Mouse (Mus musculus) retina, adult 2 months (tissue): ENCODE measurements around the gene Akap3.
A peak's percentile ranks its signal among the peaks of the same experiment; 100 is the strongest.

Experiments
- DNase-seq: peaks from one replicate; pipeline ENCODE4 v3.0.0-alpha.2; 2012; ENCODE audit warnings: low read depth, low spot score

Akap3 gene

DNA sequence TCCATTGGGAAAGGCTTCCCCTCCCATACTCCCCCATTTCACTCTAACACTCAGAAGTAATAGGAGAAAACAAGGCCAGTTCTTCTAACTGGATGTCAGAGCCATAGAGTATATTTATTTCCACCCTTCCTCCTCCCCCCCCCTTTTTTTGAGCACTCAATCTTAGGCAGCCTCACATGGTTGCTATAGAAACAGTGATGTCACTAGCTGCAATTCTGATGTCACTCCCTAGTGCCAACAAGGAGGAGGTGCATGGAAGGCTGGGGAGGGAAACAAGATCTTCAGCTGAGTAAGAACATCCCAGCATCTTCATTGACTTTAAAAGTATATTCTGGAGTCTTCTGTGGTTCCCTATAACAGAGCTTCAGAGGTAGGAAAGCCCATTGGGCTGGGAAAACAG is at the start of gene Akap3:
Akap3 (plus strand) TSS at position 218 of the 400 bp plus-strand sequence.
- no peak for DNase-seq

DNA sequence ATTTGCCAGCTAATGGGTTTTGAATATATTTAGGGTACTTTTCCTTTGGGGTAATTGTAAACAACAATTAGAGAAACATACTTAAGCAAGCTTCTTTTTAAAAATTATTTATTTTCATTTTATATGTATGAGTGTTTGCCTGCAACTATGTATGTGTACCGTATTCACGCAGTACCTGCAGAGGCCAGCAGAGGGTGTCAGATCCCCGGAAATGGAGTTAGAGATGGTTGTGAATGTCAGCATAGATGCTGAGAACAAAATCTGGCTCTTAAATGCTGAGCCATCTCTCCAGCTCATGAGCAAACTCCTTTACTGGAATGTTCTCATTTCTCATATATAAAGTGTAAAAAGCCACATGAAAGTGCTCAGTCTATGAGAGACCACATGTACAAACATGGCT is 46.1 kb upstream of the Akap3 start:
- no peak for DNase-seq

DNA sequence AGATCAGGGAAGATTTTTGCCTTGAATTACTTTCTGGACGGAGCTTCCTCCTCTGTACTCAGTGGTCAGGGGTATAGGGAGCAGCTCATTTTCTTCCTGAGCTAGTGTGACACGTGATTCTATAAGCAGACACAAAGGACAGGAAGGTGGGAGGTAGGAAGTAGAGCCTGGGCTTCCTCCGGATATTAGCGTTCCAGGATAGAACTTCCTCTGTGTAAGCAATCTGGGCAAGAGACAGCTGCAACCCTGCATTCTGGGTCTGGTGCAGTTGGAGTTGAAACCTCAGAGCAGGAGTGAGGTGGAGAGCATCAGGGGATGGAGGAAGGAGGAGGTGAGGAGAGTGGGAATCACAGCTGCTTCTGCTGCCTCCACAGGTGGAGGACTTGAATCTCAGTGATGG is 44.8 kb upstream of the Akap3 start:
- no peak for DNase-seq

DNA sequence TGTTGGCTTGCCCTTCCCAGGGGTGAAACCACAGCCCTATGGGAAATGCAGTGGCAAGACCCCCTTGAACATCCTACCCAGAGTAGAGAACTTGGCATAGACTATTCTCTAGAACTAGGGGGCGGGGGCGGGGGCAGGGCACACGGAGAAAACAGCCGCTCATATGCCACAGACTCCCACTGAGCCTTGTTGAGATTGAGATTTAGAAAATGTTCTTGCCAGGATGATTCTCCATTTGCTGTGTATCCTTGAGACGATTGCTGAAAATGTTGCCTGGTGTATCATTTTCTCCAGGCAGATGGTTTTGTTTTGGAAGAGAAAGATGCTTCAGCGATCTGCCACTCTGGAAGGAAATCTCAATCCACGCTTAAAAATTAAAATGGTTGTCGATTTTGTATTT is 44.3 kb upstream of the Akap3 start:
- no peak for DNase-seq

DNA sequence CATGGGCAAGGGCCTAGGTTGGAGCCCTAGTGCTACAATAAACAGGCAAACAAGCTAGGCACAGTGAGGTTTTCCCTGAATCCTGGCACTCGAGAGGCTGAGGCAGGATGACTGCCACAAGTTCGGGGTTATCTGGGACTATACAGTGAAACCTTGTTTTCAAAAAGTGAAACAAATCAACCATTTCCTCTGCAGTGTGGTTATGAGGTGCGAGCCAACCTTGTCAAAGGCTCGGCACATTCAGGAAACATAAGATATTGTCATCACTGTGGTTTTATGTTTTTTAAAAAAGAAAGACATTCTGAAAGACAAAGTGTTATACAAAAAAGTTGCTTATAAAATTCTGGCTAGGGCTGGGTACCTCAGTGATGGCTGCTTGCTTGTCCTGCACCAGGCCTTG is 41.4 kb upstream of the Akap3 start:
- no peak for DNase-seq

DNA sequence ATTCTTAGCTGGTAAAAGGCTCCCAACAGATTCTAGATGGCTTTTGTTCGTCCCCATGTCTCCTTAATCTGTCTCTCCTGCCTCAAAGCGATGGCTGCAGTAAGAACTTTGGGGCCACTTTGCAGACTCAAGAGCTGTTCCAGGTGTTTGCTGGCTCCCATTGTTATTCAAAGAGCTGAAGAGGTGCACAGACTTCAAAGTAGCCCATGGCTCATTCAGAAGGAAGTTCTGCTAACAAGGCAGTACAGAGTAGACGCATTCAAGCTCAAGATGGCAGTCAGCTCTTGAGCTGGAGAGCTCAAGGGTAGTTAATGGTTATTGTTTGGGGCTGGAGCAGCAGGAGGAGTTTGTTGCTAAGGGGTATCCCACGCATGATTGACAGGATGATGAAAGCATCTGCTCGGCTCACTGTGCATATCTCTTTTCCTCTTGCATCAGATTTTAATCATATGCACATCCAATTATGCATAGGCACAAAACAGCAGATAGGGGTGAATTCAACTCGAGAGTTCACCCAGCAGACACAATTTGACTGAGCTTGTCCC is 37.6 kb upstream of the Akap3 start:
- DNase-seq: no peak

DNA sequence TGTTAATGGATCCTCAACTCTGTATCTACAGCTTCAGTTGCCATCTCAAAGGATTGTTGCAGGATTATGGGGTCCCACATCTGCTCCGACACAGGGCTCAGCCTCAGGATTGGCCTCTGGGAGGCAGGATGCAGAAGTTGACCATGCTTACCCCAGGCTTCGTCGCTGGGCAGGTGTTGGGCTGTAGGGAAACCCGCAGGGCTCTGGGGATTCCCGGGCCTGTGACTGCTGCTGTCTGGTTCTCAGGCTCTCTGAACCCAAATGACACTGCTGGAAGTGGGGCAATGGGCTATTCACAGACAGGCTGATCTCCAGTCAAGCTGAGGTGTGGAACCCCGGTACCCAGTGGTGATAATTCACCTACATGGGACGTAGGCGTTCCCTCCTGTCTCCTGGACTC is 36.6 kb upstream of the Akap3 start:
- no peak for DNase-seq

DNA sequence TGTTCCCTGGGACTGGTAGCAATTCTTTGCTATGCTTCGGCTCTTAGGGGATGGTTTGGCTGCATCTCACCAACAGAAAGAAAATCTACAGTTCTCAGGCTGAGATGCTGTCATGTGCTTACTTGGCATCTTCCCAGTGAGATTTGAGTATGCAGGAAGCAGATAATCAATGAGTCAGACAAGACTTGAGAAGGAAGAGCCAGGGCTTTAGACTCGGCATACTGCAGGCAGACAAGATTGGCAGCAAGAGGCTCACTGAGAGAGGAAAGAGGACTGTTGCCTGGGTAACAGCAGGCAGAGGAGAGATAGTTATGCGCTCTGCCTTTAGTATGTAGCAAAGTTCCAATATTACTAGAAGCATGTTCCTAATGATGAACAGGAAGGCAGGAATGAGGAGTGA is 29.8 kb upstream of the Akap3 start:
- DNase-seq: no peak

DNA sequence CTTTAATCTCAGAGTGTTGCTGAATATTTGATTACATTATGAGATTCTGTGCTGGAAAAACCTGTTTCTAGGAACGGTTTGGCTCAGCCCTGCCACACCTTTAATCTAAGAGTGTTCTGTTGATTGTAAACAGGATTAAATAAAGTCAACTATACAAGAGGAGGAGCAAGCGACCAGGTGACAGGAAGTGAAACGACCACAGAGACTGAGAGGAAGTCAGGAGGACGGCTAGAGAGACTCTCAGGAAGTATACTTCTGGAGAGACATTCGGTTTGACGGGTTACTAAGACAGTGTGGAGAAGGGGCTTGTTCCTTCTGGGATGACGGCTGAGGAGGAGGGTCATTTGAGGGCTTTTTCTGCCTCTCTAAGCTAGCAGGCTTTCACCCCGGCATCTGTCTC is 16.3 kb upstream of the Akap3 start:
- DNase-seq: no peak

DNA sequence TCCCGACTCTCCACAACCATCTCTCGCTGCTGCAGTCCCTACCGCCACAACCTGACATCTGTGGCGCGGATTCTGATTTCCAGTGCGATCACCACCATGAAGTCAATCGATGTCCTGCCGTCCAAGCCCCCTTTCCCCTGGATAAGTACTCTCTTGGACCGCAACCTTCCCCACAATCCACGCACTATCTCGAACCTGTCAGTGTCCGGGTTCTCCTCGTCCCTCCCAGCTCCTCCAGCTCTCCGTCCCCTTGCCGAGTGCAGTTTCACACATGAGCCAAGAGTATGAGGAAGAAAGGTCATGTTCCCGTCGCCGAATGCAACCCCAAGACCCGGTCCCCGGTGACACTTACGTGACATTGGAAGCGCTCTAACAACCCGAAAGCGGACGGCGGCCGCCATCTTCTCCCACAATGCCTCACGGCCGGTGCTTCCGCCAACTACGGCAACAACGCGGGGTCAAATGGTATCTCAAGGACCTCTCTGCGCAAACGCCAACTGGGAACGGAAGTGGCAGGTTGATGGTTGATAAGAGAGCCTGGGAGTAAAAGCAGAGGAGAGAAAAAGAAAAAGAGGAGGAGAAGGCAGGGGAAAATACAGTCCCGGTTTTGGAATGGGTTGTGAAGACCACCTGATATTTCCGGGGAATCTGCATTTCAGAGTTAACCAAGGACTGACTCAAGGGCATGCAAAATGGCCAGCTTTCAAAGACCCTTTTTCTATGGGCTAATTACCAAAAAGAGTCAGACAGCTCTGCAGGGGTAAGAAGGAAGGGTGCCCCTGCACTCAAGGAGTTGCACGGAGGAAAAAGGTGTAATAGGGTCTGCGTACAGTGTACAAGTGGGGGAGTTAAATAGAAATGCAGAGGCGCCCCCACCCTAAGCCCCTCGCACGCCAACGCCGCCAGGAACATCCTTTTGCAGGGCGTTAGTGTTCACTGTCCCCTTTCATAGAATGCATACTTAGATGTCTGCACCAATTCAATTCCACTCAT is 3.9 kb upstream of the Akap3 start, which contains the start of gene Ndufa9:
Ndufa9 (minus strand) TSS at position 425 of the 993 bp plus-strand sequence.
- DNase-seq: peak; percentile 92

DNA sequence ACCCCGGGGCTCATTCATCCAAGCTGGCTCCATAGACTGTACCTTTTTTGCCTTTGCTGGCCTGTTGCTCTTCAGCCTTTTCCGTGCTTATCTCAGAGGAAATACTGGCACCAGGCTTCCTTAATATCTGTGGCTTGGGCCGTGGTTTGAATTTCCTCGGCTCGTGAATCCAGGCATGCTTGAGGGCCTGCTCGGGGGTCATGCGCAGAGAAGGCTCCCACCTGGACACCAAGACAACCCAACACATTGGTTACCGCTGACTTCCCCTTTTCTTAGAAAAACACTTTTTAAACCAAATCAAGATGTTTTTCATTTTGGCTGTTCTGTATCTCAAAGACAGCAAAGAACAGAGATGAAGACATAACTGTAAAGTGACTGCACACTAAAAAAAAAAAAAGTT is 24.2 kb downstream of the Akap3 start:
- DNase-seq: no peak

DNA sequence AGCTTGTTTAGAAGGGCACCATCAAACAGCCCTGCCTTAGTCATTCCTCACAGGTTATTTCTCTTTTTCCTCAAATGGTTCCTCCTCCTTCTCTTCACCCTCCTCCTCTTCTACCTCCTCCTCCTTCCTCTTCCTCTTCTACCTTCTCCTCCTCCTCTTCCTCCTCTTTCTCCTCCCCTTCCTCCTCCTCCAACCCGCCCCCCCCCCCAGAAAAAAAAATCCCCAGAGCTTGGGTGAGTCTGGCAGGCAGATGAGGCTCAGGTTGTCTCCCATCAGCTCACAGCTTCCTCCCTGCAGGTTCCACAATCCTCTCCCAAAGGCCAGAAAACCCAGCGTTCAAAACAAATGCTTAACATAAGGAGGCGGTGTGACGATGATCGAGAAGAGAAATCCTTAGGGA is 54.5 kb downstream of the Akap3 start:
- no peak for DNase-seq

DNA sequence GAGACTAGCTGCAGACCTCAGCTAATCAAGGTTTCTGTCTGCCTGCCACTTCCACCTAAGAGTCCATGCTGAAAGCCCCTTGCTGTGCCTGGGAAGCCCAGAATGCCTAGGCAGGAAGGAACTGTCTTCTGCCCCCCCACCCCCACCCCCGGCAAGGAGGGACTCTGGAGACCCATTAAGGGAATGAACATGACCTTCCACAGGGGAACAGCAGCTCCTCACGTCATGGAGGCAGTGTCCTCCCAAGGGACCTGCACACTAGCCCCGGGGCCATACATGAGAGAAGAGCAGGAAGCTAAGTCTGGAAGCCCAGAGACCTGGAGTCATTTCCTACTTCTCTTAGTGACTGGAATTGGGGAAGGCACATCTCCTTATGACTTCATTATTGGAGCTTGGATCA is 55.0 kb downstream of the Akap3 start:
- DNase-seq: no peak

DNA sequence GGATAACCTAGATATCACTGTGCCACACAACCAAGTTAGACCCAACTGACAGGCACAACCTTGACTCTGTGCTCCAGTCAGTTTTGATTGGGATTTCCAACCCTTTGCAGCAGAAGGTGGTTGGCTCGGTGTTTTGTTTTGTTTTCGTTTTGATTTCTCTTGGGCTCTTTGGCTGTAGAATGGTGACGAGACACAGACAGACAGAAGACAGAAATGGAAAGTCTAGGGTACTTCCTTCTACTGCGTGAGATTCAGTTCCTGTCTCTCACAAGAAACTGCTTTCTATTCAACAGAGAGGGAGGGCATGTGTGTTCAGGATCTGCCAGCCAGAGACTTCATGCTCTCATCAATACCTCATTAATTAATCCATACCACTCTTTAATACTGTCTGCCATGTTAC is 57.8 kb downstream of the Akap3 start:
- no peak for DNase-seq

DNA sequence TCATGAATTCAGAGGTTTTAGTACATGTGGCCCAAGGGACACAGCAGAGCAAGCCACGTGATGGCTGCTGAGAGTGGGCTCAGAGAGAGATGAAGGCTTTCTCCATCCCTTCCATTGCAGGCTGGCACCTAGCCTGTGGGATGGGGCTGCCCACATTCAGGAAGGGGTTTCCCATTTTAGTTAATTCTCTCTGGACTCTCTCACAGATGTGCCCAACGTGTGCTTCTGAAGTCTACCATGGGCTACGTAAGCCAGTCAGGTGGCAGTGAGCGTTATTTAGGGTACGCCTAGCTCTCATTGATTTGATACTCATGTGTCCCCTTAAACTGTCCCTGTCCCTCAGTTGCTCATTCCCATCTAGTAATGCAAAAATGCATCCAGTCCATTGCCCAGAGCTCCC is 62.0 kb downstream of the Akap3 start:
- DNase-seq: no peak

DNA sequence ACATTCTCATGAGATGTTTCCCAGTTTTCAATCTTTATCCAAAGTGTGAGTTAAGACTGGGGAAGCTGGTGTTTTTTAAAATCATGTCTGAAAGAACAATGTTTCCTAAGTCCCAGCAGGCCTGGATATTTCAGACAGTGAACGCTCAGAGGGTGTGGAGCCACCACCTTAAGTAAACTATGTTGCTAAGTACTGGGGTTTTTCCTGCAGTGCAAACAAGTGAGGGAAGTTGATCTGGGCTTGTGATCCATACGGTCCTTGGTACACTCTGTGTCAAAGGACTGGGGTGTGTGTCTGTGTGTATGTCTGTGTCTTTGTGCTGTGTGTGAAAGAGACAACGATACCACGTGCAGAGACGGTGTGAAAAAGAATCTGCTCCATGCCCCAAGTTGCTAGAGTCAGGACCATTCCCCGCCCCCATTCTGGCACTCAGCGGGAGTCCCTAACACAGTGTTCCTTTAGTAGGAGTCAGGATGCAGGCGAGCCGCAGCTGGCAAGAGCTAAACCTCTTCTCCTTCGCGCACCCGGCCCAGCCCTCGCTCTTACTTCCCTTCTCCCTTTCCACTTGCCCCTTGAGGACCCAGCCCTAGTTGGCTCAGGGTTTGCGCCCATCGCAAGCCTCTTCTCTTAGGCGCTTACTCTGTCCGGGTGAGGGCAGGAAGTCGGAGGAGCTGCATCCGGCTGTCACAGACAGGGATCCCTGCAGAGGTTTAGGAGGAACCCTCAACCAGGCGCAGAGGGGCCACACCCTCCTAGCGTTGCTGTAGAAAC is 68.4 kb downstream of the Akap3 start, which contains the start of gene Dyrk4:
Dyrk4 (minus strand) TSS at position 729 of the 771 bp plus-strand sequence.
- DNase-seq: no peak
